Mouse (Mus musculus) midbrain, embryonic 15.5 days (tissue): Measurements from ENCODE around the gene Coro6. TPM values are rescaled to one million over a fixed set of nuclear protein-coding genes. Genes with fewer than 3 reads are reported as not detected.
A peak's percentile ranks its signal among the peaks of the same experiment; 100 is the strongest.

ENCODE experiments used
- ATAC-seq: fragments of 200-750 bp; cut with Nextera tagmentation; replicated peaks from 2 replicates; pipeline ENCODE4 v1.8.0; 2017; ENCODE audit warnings: moderate TSS enrichment
- H3K27ac ChIP-seq: fragments of 300-500 bp; sonication (generic); 2 replicates; pipeline ENCODE4 v1.5.1; 2015; ENCODE audit warnings: mild to moderate bottlenecking, inconsistent platforms
- H3K27me3 ChIP-seq: fragments of 300-500 bp; sonication (generic); replicated peaks from 2 replicates; pipeline ENCODE4 v1.6.1; 2015; ENCODE audit warnings: inconsistent platforms
- H3K36me3 ChIP-seq: fragments of 300-500 bp; sonication (generic); replicated peaks from 2 replicates; pipeline ENCODE4 v1.6.1; 2015; ENCODE audit warnings: inconsistent platforms
- H3K4me1 ChIP-seq: fragments of 300-500 bp; sonication (generic); 2 replicates; pipeline ENCODE4 v1.6.1; 2015; ENCODE audit warnings: inconsistent platforms
- H3K4me2 ChIP-seq: fragments of 300-500 bp; sonication (generic); 2 replicates; pipeline ENCODE4 v1.6.1; 2015; ENCODE audit warnings: inconsistent platforms, mild to moderate bottlenecking, moderate library complexity
- H3K4me3 ChIP-seq: fragments of 300-500 bp; sonication (generic); 2 replicates; pipeline ENCODE4 v1.5.1; 2015; ENCODE audit warnings: mild to moderate bottlenecking, inconsistent platforms
- H3K9ac ChIP-seq: fragments of 300-500 bp; sonication (generic); 2 replicates; pipeline ENCODE4 v1.6.1; 2015; ENCODE audit warnings: mild to moderate bottlenecking, inconsistent platforms
- H3K9me3 ChIP-seq: fragments of 300-500 bp; sonication (generic); 2 replicates; pipeline ENCODE4 v1.6.1; 2016; ENCODE audit warnings: inconsistent platforms
- WGBS: fragments of 180-500 bp; shearing (Covaris S2); methylation state at CpG from one replicate; pipeline ENCODE4 v1.1.7; 2015; ENCODE audit warnings: mixed read lengths; 5-methylcytosine and 5-hydroxymethylcytosine counted together
- polyA plus RNA-seq: library from polyadenylated mRNA; unstranded; fragments of >200 nt; fragmentation: Nextera tagmentation; extraction: Ambion mirVana; gene quantifications from 2 replicates; pipeline ENCODE4 v1.2.1, GENCODE M21; 2015

The Coro6 gene
- polyA plus RNA-seq, 1 experiment from 2014 or later = 0.39 TPM

GRCm38 (mm10) chr11:77467784-77468183 is 5.6 kb downstream of the Coro6 start:
- Histone ChIP-seq H3K9me3 (no peaks in the 10 kb centered on the region), H3K9ac (no peak overlapping the region), H3K27me3 (peaks cover 41% of the 10 kb centered on the region), H3K4me1 (peaks cover 6% of the 10 kb centered on the region), H3K27ac (no peak overlapping the region), H3K4me3 (no peak overlapping the region), H3K4me2 (no peak overlapping the region), H3K36me3 (peaks cover 20% of the 10 kb centered on the region; the same call in 1 of the 2 replicates)
- WGBS = 15% methylated on average over 20 of the region's 20 CpGs
- ATAC-seq = no peak

GRCm38 (mm10) chr11:77468397-77468796 is 6.2 kb downstream of the Coro6 start:
- WGBS = 85% methylated on average over 9 of the region's 9 CpGs
- no peak for ATAC-seq
- H3K4me1 ChIP-seq = peaks cover 3% of the 10 kb centered on the region; the same call in 1 of the 2 replicates

GRCm38 (mm10) chr11:77471407-77471806 is 9.2 kb downstream of the Coro6 start:
- Histone ChIP-seq H3K9ac (no peak overlapping the region), H3K9me3 (no peaks in the 10 kb centered on the region), H3K4me1 (peaks cover 3% of the 10 kb centered on the region; the same call in 1 of the 2 replicates), H3K36me3 (peaks cover 37% of the 10 kb centered on the region), H3K27ac (no peak overlapping the region), H3K4me2 (no peak overlapping the region), H3K27me3 (peaks cover 16% of the 10 kb centered on the region), H3K4me3 (no peak overlapping the region)
- 70% methylated on average over 29 of the region's 29 CpGs for WGBS
- no peak for ATAC-seq

More at GRCm38 (mm10) chr11:77468397-77468796, 6.2 kb downstream of the Coro6 start:
- no peak overlapping the region for H3K4me2 ChIP-seq
- H3K4me3 ChIP-seq = no peak overlapping the region
- peaks cover 35% of the 10 kb centered on the region for H3K27me3 ChIP-seq
- H3K9ac ChIP-seq = no peak overlapping the region
- H3K9me3 ChIP-seq = no peaks in the 10 kb centered on the region
- H3K27ac ChIP-seq = no peak overlapping the region
- H3K36me3 ChIP-seq = peaks cover 25% of the 10 kb centered on the region

- H3K9ac ChIP-seq = no peak overlapping the region
- no peak overlapping the region for H3K27ac ChIP-seq
- peaks cover 2% of the 10 kb centered on the region; the same call in 1 of the 2 replicates for H3K27me3 ChIP-seq
- H3K36me3 ChIP-seq = peaks cover 37% of the 10 kb centered on the region
- H3K4me2 ChIP-seq = no peak overlapping the region
- no peaks in the 10 kb centered on the region for H3K9me3 ChIP-seq
- H3K4me1 ChIP-seq = peaks cover 2% of the 10 kb centered on the region; the same call in 1 of the 2 replicates
- no peak for ATAC-seq
- 88% methylated on average over 16 of the region's 16 CpGs for WGBS
- no peak overlapping the region for H3K4me3 ChIP-seq
Measured at GRCm38 (mm10) chr11:77472775-77473174, 10.6 kb downstream of the Coro6 start.

- Histone ChIP-seq H3K27ac (no peak overlapping the region), H3K36me3 (peaks cover 31% of the 10 kb centered on the region), H3K9ac (no peak overlapping the region), H3K9me3 (no peaks in the 10 kb centered on the region), H3K27me3 (no peaks in the 10 kb centered on the region), H3K4me3 (no peak overlapping the region), H3K4me2 (no peak overlapping the region), H3K4me1 (no peaks in the 10 kb centered on the region)
- ATAC-seq = no peak
- 93% methylated on average over 14 of the region's 14 CpGs for WGBS
Measured at GRCm38 (mm10) chr11:77476216-77476615, 14.0 kb downstream of the Coro6 start.

- no peak overlapping the region for H3K9ac ChIP-seq
- no peak overlapping the region for H3K4me3 ChIP-seq
- 91% methylated on average over 6 of the region's 6 CpGs for WGBS
- H3K4me1 ChIP-seq = 0 out of 2 replicates have a peak, but pooled peaks cover 4% of the 10 kb centered on the region
- ATAC-seq = no peak
- H3K9me3 ChIP-seq = no peaks in the 10 kb centered on the region
- H3K27me3 ChIP-seq = no peaks in the 10 kb centered on the region
- no peak overlapping the region for H3K27ac ChIP-seq
- H3K4me2 ChIP-seq = no peak overlapping the region
- peaks cover 25% of the 10 kb centered on the region for H3K36me3 ChIP-seq
Measured at GRCm38 (mm10) chr11:77476895-77477294, 14.7 kb downstream of the Coro6 start.

- Histone ChIP-seq H3K27me3 (no peaks in the 10 kb centered on the region), H3K4me2 (no peak overlapping the region), H3K4me1 (peaks cover 47% of the 10 kb centered on the region), H3K36me3 (no peaks in the 10 kb centered on the region), H3K4me3 (no peak overlapping the region), H3K27ac (no peak overlapping the region), H3K9ac (no peak overlapping the region), H3K9me3 (no peaks in the 10 kb centered on the region)
- no peak for ATAC-seq
- WGBS = 78% methylated on average over 3 of the region's 3 CpGs
Measured at GRCm38 (mm10) chr11:77483043-77483442, 20.8 kb downstream of the Coro6 start.

- Histone ChIP-seq H3K9ac (no peak overlapping the region), H3K4me3 (no peak overlapping the region), H3K27ac (no peak overlapping the region), H3K4me1 (peaks cover 53% of the 10 kb centered on the region), H3K36me3 (no peaks in the 10 kb centered on the region), H3K9me3 (no peaks in the 10 kb centered on the region), H3K27me3 (no peaks in the 10 kb centered on the region), H3K4me2 (no peak overlapping the region)
- WGBS = 79% methylated on average over 11 of the region's 11 CpGs
- no peak for ATAC-seq
Measured at GRCm38 (mm10) chr11:77483510-77484255, 21.5 kb downstream of the Coro6 start.

- Histone ChIP-seq H3K27me3 (no peaks in the 10 kb centered on the region), H3K9ac (no peak overlapping the region), H3K27ac (0 out of 2 replicates have a peak overlapping the region, but pooled peaks have one; percentile 34), H3K4me1 (peaks cover 60% of the 10 kb centered on the region), H3K9me3 (no peaks in the 10 kb centered on the region), H3K36me3 (no peaks in the 10 kb centered on the region), H3K4me3 (no peak overlapping the region), H3K4me2 (peak overlapping the region; percentile 94; the same call in 1 of the 2 replicates)
- no peak for ATAC-seq
- WGBS = 45% methylated on average over 6 of the region's 6 CpGs
Measured at GRCm38 (mm10) chr11:77485229-77485628, 23.0 kb downstream of the Coro6 start.

GRCm38 (mm10) chr11:77486798-77487197 is 24.6 kb downstream of the Coro6 start:
- Histone ChIP-seq H3K27me3 (no peaks in the 10 kb centered on the region), H3K4me3 (peak overlapping the region; percentile 97), H3K36me3 (no peaks in the 10 kb centered on the region), H3K9ac (peak overlapping the region; percentile 28; the same call in 1 of the 2 replicates), H3K9me3 (no peaks in the 10 kb centered on the region), H3K4me2 (peak overlapping the region; percentile 94), H3K27ac (peak overlapping the region; percentile 9), H3K4me1 (peaks cover 71% of the 10 kb centered on the region)
- no peak for ATAC-seq
- WGBS = 40% methylated on average over 5 of the region's 5 CpGs

GRCm38 (mm10) chr11:77488771-77489581 is 26.8 kb downstream of the Coro6 start:
- Histone ChIP-seq H3K27ac (peak overlapping the region; percentile 95), H3K4me2 (peak overlapping the region; percentile 94), H3K36me3 (no peaks in the 10 kb centered on the region), H3K9me3 (no peaks in the 10 kb centered on the region), H3K27me3 (no peaks in the 10 kb centered on the region), H3K4me1 (peaks cover 72% of the 10 kb centered on the region), H3K4me3 (peak overlapping the region; percentile 97), H3K9ac (peak overlapping the region; percentile 99)
- ATAC-seq = no peak
- 2% methylated on average over 55 of the region's 55 CpGs for WGBS

- no peaks in the 10 kb centered on the region for H3K9me3 ChIP-seq
- H3K9ac ChIP-seq = peak within 1 kb of the TSS; percentile 99
- peak; percentile 58 for ATAC-seq
- under 1% methylated on average over 61 of the region's 87 CpGs for WGBS
- peaks cover 79% of the 10 kb centered on the region for H3K4me1 ChIP-seq
- H3K36me3 ChIP-seq = no peaks in the 10 kb centered on the region
- peak within 1 kb of the TSS; percentile 94 for H3K4me2 ChIP-seq
- peak within 1 kb of the TSS; percentile 97 for H3K4me3 ChIP-seq
- H3K27me3 ChIP-seq = no peaks in the 10 kb centered on the region
- H3K27ac ChIP-seq = peak within 1 kb of the TSS; percentile 95
Measured at GRCm38 (mm10) chr11:77489591-77490235, 27.5 kb downstream of the Coro6 start, which contains the start of gene Ankrd13b. Gene Ankrd13b (minus strand): TSS chr11:77489678.
